Mouse (Mus musculus) lung, adult 2 months (tissue): ENCODE measurements around the gene Gm18336.

ENCODE experiments used
- CTCF ChIP-seq: fragments of 200-500 bp; IDR thresholded peaks from 2 replicates; pipeline ENCODE4 v1.5.1; 2011; ENCODE audit warnings: mild to moderate bottlenecking, low read length, control low read depth; ENCODE audit not compliant: insufficient read depth
- POLR2A ChIP-seq: fragments of 200-500 bp; IDR thresholded peaks from 2 replicates; pipeline ENCODE4 v1.6.1; 2011; ENCODE audit warnings: low read depth, mild to moderate bottlenecking, control low read depth, low read length, borderline replicate concordance; ENCODE audit errors: extremely low read depth

GRCm38 (mm10) chrX:73356719-73357118 lies 41.8 kb downstream of the Gm18336 start:
- TF ChIP-seq POLR2A (no peak), CTCF (no peak)
